8 mouse cellular contexts compared by ENCODE assay signal in the genomic region with DNA sequence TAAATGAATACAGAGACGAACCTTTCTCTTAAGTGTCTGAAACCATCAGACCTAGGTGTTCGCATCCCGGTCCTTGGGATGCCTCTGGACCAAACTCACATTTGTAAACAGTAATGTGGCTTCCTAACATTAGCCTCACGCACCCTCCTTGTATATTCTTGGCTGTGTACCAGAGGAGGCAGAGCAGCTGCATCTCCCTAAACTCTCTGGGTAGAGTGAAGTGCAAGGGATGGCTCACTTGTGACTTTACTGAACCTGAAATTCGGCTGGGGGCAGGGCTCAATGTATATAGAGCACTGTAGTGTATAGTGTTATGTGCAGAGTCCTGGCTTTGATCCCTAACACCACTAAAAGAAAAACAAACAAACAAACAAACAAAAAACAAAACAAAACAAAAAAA. TPM values are rescaled to one million over a fixed set of nuclear protein-coding genes. Genes with fewer than 3 reads are reported as not detected.
DNase-seq lines count a peak whose midpoint lies in the region; ATAC-seq and TF ChIP-seq lines count a peak whose summit lies in the region.

No protein-coding gene starts in this region.

- H3K4me2 ChIP-seq in forebrain, postnatal 0 days (ENCODE audit: low read depth), result peak overlapping the region; percentile 50
- peak overlapping the region; percentile 77 for H3K4me2 ChIP-seq in liver, embryonic 15.5 days

- no peaks in the 10 kb centered on the region for H3K36me3 ChIP-seq in heart, embryonic 10.5 days
- no peaks in the 10 kb centered on the region for H3K36me3 ChIP-seq in E14TG2a.4 (ENCODE audit: insufficient read depth, low read length)
- H3K36me3 ChIP-seq in forebrain, postnatal 0 days (ENCODE audit: insufficient read depth), result no peaks in the 10 kb centered on the region
- no peaks in the 10 kb centered on the region for H3K36me3 ChIP-seq in liver, embryonic 15.5 days (replicated peaks)

- no peaks in the 10 kb centered on the region for H3K9me3 ChIP-seq in heart, embryonic 10.5 days
- no peaks in the 10 kb centered on the region for H3K9me3 ChIP-seq in E14TG2a.4 (ENCODE audit: low read length)
- no peaks in the 10 kb centered on the region for H3K9me3 ChIP-seq in forebrain, postnatal 0 days (ENCODE audit: low read length)
- H3K9me3 ChIP-seq in liver, embryonic 15.5 days (replicated peaks), result no peaks in the 10 kb centered on the region

- peak overlapping the region; percentile 67; the same call in 1 of the 2 replicates for H3K27ac ChIP-seq in heart, embryonic 10.5 days
- peak overlapping the region; percentile 54 for H3K27ac ChIP-seq in forebrain, postnatal 0 days (ENCODE audit: low read depth, low read length)
- H3K27ac ChIP-seq in liver, embryonic 15.5 days (replicated peaks), result no peak overlapping the region

- no peak for TF ChIP-seq CTCF in E14TG2a.4 (conservative IDR thresholded peaks at IDR 0.05; ENCODE audit: low read length)
- no peak for TF ChIP-seq CTCF in forebrain, postnatal 0 days (IDR thresholded peaks at IDR 0.05; ENCODE audit: low read depth)

- no peak for ATAC-seq in forebrain, postnatal 0 days
- ATAC-seq in liver, embryonic 15.5 days (ENCODE audit: insufficient read depth), result no peak
- no peak for ATAC-seq in megakaryocyte progenitor cell, adult 5-6 weeks (replicated peaks; ENCODE audit: poor library complexity)

- no peak for DNase-seq in heart, embryonic 10.5 days (ENCODE audit: low spot score)
- no peak for DNase-seq in heart, postnatal 25 days (ENCODE audit: low spot score)
- DNase-seq in forebrain, postnatal 0 days, result peak; percentile 37
- DNase-seq in left cerebral cortex, adult 9 months (ENCODE audit: low spot score in 2 of 2), result no peak
- no peak for DNase-seq in cerebellum, adult 9-10 months

- intact Hi-C loops in heart, postnatal 25 days (cut with DNase I), result loop anchor here (2.0 kb wide), 1 partner anchor 44 kb away; no protein-coding TSS in a partner anchor

- 49% methylated on average over 5 of the region's 5 CpGs for WGBS in heart, embryonic 10.5 days
- 28% methylated on average over 5 of the region's 5 CpGs for WGBS in forebrain, postnatal 0 days
- 45% methylated on average over 5 of the region's 5 CpGs for WGBS in liver, embryonic 15.5 days (ENCODE audit: insufficient replicate concordance)

- no peak overlapping the region for H3K9ac ChIP-seq in forebrain, postnatal 0 days
- no peak overlapping the region for H3K9ac ChIP-seq in liver, embryonic 15.5 days

- H3K4me1 ChIP-seq in heart, embryonic 10.5 days, result peaks cover 62% of the 10 kb centered on the region
- peaks cover 98% of the 10 kb centered on the region for H3K4me1 ChIP-seq in E14TG2a.4 (replicated peaks; ENCODE audit: low read depth, low read length)
- peaks cover 20% of the 10 kb centered on the region for H3K4me1 ChIP-seq in forebrain, postnatal 0 days (ENCODE audit: insufficient read depth)
- peaks cover 35% of the 10 kb centered on the region for H3K4me1 ChIP-seq in liver, embryonic 15.5 days (replicated peaks)

- peaks cover 14% of the 10 kb centered on the region; the same call in 1 of the 2 replicates for H3K27me3 ChIP-seq in heart, embryonic 10.5 days (ENCODE audit: insufficient read depth, poor library complexity, severe bottlenecking)
- H3K27me3 ChIP-seq in E14TG2a.4 (ENCODE audit: insufficient read depth, low read length), result no peaks in the 10 kb centered on the region
- no peaks in the 10 kb centered on the region for H3K27me3 ChIP-seq in forebrain, postnatal 0 days (ENCODE audit: insufficient read depth, low read length)
- peaks cover 87% of the 10 kb centered on the region for H3K27me3 ChIP-seq in liver, embryonic 15.5 days

- H3K4me3 ChIP-seq in heart, embryonic 10.5 days, result peak overlapping the region; percentile 59
- H3K4me3 ChIP-seq in E14TG2a.4 (replicated peaks; ENCODE audit: low read length), result peak overlapping the region; percentile 75
- 0 out of 2 replicates have a peak overlapping the region, but pooled peaks have one; percentile 27 for H3K4me3 ChIP-seq in forebrain, postnatal 0 days (ENCODE audit: low read depth, low read length)
- peak overlapping the region; percentile 54; the same call in 1 of the 2 replicates for H3K4me3 ChIP-seq in liver, embryonic 15.5 days (replicated peaks)

RNA-seq across cellular contexts. Expression of gene Med13l, which starts 45.6 kb away (rescaled TPM):
- polyA plus RNA-seq in heart, embryonic 10.5 days (2016; fragmentation: Nextera tagmentation; extraction: Ambion mirVana), result 9.0 and 10.0 TPM in 2 replicates
- 10 to 100 TPM; 29.9 to 30.8 TPM for total RNA-seq in heart, postnatal 25 days (2021)
- 27.9 and 31.0 TPM in 2 replicates for total RNA-seq in forebrain, postnatal 0 days (2014; rRNA removed)
- polyA plus RNA-seq in forebrain, postnatal 0 days (2015; fragmentation: Nextera tagmentation; extraction: Ambion mirVana), result 9.1 and 12.5 TPM in 2 replicates
- polyA plus RNA-seq in liver, embryonic 15.5 days (2015; fragmentation: Nextera tagmentation; extraction: Ambion mirVana), result 11.0 and 13.3 TPM in 2 replicates
- total RNA-seq in megakaryocyte progenitor cell, adult 5-6 weeks (2015), result 27.3 and 32.4 TPM in 2 replicates
- total RNA-seq in megakaryocyte progenitor cell, adult 5-6 weeks (2017), result 24.0 and 26.3 TPM in 2 replicates
